Mouse (Mus musculus) cortical plate, adult 2 months (tissue): Measurements from ENCODE around the gene Arhgef3.

Experiments used
- CTCF ChIP-seq: fragments of 200-500 bp; IDR thresholded peaks from 2 replicates; pipeline ENCODE4 v1.5.1; 2011; ENCODE audit warnings: mild to moderate bottlenecking, control low read depth, low read length; ENCODE audit not compliant: insufficient read depth; ENCODE audit errors: extremely low read depth
- POLR2A ChIP-seq: fragments of 200-500 bp; IDR thresholded peaks from 2 replicates; pipeline ENCODE4 v1.6.1; 2011; ENCODE audit warnings: mild to moderate bottlenecking, low read length, control low read depth; ENCODE audit not compliant: insufficient read depth; ENCODE audit errors: extremely low read depth

DNA sequence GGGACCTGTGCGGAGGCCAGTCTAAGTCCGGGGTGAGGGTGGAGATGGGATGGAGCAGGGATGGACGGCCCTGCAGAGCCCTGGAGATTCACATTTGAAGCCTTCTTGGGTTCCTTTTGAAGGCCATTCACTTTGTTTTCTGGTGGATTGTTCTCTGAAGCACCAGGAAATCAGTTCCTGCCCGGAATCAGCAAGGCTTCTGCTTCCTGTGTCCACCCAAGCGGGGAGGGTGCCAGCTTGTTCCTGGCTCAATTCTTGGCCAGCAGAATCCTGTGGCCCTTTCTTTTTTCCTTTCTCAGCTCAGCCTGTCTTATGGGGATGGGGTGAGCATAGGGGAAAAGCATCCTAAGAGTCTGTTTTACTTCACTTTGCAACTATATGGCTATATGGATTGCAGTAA lies 131.7 kb downstream of the Arhgef3 start:
- TF ChIP-seq CTCF, result no peak
- no peak for TF ChIP-seq POLR2A
